Mouse (Mus musculus) CH12.LX (cell line): ENCODE results near the gene Safb.

ENCODE experiments used
- CTCF ChIP-seq, 2 experiments: IDR thresholded peaks in 1 of 2; conservative IDR thresholded peaks in 1 of 2; 2 replicates each; pipeline ENCODE4 v1.5.1; 2011 to 2012; ENCODE audit warnings: low read depth in 2 of 2, low read length in 2 of 2, improper control_type of control experiment in 1 of 2, inconsistent platforms in 1 of 2, mild to moderate bottlenecking in 1 of 2, moderate library complexity in 1 of 2
- EP300 ChIP-seq: IDR thresholded peaks from 2 replicates; pipeline ENCODE4 v1.6.1; 2011; ENCODE audit warnings: low read length, improper control_type of control experiment
- HCFC1 ChIP-seq: IDR thresholded peaks from 2 replicates; pipeline ENCODE4 v1.6.1; 2012; ENCODE audit warnings: low read depth, mild to moderate bottlenecking, inconsistent platforms, low read length, improper control_type of control experiment
- MXI1 ChIP-seq: IDR thresholded peaks from 2 replicates; pipeline ENCODE4 v1.6.1; 2011; ENCODE audit warnings: mild to moderate bottlenecking, low read depth, low read length, improper control_type of control experiment
- NELFE ChIP-seq: IDR thresholded peaks from 2 replicates; pipeline ENCODE4 v1.6.1; 2011; ENCODE audit warnings: low read depth, low read length, improper control_type of control experiment
- POLR2A ChIP-seq: IDR thresholded peaks from 2 replicates; pipeline ENCODE4 v1.6.1; 2011; ENCODE audit warnings: low read depth, mild to moderate bottlenecking, improper control_type of control experiment, low read length
- SIN3A ChIP-seq: IDR thresholded peaks from 2 replicates; pipeline ENCODE4 v1.6.1; 2012; ENCODE audit warnings: low read length, improper control_type of control experiment, inconsistent platforms

GRCm38 (mm10) chr17:56615136-56615784 is 30.6 kb downstream of the Safb start:
- TF ChIP-seq MXI1, result no peak
- no peak for TF ChIP-seq NELFE
- TF ChIP-seq POLR2A, result no peak
- no peak for TF ChIP-seq HCFC1
- TF ChIP-seq CTCF (conservative IDR thresholded peaks at IDR 0.05 in 1 of 2, IDR thresholded peaks at IDR 0.05 in 1 of 2; ENCODE audit: low read depth in 2 of 2, low read length in 2 of 2), result no peak
- no peak for TF ChIP-seq SIN3A
- TF ChIP-seq EP300, result no peak
